Mouse (Mus musculus): ENCODE measurements around the gene Fam129a.
A peak's percentile ranks its signal among the peaks of the same experiment; 100 is the strongest.

Gene Fam129a

GRCm38 (mm10) chr1:151584565-151585216 lies 13.7 kb downstream of the Fam129a start:
- DNase-seq = no peak

- DNase-seq = no peak
Measured at GRCm38 (mm10) chr1:151585647-151586046, 14.7 kb downstream of the Fam129a start.

- DNase-seq = no peak
Measured at GRCm38 (mm10) chr1:151592085-151593017, 21.4 kb downstream of the Fam129a start.

- no peak for DNase-seq
Measured at GRCm38 (mm10) chr1:151594906-151595305, 23.9 kb downstream of the Fam129a start.

DNA sequence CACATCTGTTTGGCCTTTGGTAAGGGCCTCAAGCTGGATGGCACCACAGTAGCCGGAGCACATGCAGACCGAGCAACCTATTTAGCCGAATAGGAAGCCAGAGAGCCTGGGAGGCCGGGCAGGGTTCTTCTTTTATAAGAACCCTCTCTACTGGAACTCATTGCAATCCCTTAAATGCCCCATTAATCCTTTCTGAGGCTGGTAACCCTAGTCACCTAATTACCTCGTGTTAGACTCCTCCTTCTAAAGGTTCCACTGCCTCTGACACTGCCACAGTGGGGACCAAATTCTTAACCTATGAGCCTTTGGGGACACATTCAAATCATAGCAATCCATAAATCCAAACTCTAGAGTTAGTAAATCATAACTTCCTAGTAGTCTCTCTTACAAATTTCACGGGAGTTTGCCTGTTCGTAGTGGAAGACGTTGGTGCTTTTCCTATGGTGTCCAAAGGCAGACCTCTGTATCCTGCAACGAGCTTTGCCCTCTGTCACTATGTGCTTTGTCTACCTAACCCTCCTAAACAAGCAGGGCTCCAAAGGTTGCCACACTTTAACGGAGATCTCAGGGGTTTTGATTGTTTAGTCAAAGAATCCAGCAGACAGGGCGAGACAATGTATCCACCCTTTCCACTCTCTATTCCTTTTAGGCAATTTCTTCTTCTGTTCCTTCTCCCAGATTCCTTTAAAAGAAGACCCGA lies 24.8 kb downstream of the Fam129a start:
- DNase-seq = no peak

- DNase-seq = no peak
Measured at GRCm38 (mm10) chr1:151596562-151596961, 25.6 kb downstream of the Fam129a start.

- DNase-seq = no peak
Measured at GRCm38 (mm10) chr1:151597677-151598297, 26.8 kb downstream of the Fam129a start.

DNA sequence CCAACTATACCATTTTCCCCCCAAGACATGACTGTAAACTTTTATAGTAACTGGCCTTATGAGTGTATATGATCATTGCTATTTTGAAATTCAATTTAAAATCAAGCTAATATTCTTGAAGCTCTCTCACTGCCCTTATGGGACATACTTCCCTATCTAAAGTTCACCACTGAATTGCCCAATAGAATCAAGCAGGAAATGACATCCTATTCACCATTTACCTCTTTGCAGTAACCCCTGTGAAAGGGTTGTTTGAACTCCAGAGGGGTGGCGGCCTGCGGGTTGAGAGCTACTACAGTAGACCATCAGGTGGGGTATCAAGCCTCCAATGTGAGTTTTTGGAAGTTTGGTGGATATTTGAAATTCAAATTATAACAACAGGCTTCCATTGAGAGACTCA lies 27.9 kb downstream of the Fam129a start:
- no peak for DNase-seq

DNA sequence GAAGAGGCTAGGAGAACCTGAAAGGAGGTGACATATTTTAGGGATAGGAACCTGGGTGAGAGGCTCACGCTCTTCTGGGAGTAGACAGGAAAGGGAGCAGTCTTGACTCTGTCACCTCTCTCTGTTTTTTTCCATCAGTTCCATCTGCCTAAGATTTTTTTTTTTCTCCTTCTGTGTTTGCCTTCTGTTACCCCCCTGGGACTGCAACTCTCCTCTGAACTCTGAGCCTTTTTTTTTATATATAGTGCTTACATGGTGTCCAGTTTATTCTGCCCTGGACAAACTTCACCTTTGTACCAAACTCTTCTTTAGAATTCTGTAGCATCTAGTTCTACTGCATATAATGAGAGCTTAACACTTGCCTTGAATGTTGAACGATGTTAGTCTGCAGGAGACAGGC lies 33.3 kb downstream of the Fam129a start:
- no peak for DNase-seq

GRCm38 (mm10) chr1:151607957-151608356 lies 37.0 kb downstream of the Fam129a start:
- DNase-seq = peak; percentile 56 to 68

DNA sequence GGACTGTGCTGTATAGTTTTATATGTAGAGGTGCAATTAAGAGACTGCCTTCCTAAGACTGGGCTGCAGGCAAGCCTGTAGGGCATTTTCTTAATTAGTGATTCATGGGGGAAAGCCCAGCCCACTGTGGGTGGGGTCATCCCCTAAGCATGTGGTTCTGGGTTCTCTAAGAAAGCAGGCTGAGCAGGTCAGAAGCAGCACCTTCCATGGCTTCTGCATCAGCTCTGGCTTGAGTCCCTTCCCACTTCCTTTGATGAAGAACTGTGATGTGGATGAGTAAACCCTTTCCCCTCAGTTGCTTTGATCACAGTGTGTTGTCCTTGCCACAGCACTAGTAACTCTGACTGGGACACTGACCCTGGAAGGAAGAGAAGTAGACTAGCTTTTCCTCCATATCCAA lies 39.6 kb downstream of the Fam129a start:
- DNase-seq = no peak

DNA sequence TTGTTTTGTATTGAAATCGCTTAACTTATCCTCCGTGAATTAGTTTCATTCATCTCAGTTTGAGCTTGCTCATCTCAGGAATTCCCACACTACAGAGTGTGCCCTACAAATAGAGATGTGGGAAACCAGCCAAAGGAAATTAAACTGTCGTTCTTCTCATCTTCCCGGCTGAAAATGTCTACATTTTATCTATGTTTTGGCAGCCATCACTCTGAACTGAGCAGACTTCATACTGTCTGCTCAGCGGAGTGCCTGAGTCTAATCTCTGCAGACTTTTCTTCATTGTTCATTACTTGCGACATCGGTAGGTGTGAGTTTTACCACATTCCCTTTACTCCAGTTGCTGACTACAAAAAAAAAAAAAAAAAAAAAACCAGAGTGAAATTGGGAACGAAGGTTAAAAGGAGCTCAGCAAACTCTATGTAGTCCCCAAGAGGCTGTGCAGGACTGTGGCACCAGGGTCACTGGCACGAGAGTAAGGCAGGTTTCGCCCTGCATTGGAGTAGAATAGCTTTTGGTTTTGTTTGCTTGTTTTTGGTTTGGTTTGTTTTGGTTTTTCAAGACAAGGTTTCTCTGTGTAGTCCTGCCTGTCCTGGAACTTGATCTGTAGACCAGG lies 43.4 kb downstream of the Fam129a start:
- DNase-seq = no peak

- DNase-seq = no peak
Measured at GRCm38 (mm10) chr1:151615625-151616024, 44.6 kb downstream of the Fam129a start.

GRCm38 (mm10) chr1:151616555-151617205 lies 45.7 kb downstream of the Fam129a start:
- DNase-seq = no peak

- DNase-seq = no peak
Measured at GRCm38 (mm10) chr1:151618251-151618650, 47.3 kb downstream of the Fam129a start.

DNA sequence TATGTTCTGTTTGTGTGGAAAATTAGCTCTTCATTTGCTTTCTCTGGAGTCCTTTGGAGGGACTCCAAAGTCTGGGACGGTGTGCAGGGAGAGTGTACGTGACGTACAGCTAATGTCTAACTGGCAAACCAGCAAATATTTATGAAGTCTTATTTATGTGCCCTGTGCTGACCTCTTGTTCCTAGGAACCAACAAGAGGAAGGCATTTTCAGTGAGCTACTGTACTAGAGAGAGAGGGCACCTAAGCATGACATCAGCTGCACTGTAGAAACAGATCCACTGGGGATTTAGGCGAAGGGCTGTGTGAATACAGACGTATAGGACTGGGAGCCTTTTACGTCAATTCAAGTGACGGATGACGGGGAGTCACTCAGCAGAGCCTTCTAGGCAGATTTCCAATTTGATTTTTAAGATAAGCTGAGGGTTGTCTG lies 48.3 kb downstream of the Fam129a start:
- DNase-seq = no peak

GRCm38 (mm10) chr1:151620730-151621129 lies 49.7 kb downstream of the Fam129a start:
- no peak for DNase-seq

DNA sequence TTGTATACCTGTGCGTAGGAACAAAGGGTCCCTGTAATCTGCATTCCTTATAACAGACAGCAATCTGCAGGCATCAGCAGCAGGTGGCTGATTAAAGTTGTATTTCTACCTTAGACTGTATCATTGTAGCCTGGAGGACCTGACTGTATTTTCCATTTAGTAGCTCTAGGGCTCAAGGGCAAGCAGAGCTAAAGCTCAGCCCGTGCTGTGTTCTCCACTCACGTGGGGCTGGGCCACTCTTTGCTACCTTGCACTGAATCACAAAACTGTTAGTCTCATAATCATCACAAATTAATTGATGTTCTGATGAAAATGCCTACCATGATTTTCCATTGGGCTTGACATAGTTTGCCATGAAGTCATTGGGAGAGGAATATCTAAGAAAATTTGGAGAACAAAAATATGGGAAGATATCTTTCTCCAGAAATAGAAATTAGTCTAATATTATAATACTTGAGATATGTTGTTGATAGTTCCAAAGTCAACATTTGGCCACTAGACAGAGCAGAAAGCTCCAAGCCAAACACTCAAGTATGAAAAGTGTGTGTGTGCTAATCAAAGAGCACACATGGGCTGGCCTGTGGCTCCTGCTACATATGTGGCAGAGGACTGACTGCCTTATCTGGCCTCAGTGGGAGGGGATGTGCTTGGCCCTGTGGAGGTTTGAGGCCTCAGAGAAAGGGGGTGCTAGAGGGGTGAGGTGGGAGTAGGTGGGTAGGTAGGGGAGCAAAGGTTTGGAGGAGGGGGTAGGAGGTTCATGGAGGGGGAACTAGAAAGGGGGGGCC lies 53.6 kb downstream of the Fam129a start:
- DNase-seq = no peak

- DNase-seq = no peak
Measured at GRCm38 (mm10) chr1:151625260-151625659, 54.3 kb downstream of the Fam129a start.

DNA sequence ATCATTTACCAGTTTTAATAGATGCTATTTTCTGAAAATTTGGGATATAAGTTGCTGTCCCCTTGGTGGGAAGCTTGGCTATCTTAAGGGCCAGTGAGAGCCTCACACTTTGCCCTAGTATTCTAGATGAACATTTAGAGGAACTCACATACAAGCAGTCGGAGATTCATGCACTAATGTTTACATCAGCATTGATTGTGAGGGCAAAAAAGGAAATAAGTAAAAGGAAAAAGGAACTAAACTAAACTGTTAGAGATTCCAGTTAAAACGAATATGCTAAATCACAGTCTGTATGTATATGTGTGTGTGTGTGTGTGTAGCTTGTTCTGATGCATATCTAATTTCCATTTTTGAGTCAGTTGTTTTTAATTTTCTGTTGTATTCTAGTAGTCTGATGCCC lies 54.7 kb downstream of the Fam129a start:
- no peak for DNase-seq

GRCm38 (mm10) chr1:151626631-151627030 lies 55.6 kb downstream of the Fam129a start:
- no peak for DNase-seq

All from kidney, postnatal 4 days (tissue).